Mouse (Mus musculus): ENCODE data around the gene Wasl.

The Wasl gene

GRCm38 (mm10) chr6:24645346-24646053, 19.3 kb downstream of the Wasl start:
- DNase-seq (ENCODE audit: low spot score in 2 of 2) = no peak

GRCm38 (mm10) chr6:24642960-24643359, 21.8 kb downstream of the Wasl start:
- DNase-seq (ENCODE audit: low spot score in 2 of 2) = no peak

- DNase-seq (ENCODE audit: low spot score in 2 of 2) = no peak
Observed at GRCm38 (mm10) chr6:24642161-24642560, 22.6 kb downstream of the Wasl start.

GRCm38 (mm10) chr6:24641286-24641685, 23.5 kb downstream of the Wasl start:
- no peak for DNase-seq (ENCODE audit: low spot score in 2 of 2)

- DNase-seq (ENCODE audit: low spot score in 2 of 2) = no peak
Observed at GRCm38 (mm10) chr6:24635814-24636213, 29.0 kb downstream of the Wasl start.

- no peak for DNase-seq (ENCODE audit: low spot score in 2 of 2)
Observed at GRCm38 (mm10) chr6:24634065-24634464, 30.7 kb downstream of the Wasl start.

GRCm38 (mm10) chr6:24632061-24632460, 32.7 kb downstream of the Wasl start:
- DNase-seq (ENCODE audit: low spot score in 2 of 2) = no peak

- no peak for DNase-seq (ENCODE audit: low spot score in 2 of 2)
Observed at GRCm38 (mm10) chr6:24628499-24628898, 36.3 kb downstream of the Wasl start.

GRCm38 (mm10) chr6:24627586-24628030, 37.2 kb downstream of the Wasl start:
- DNase-seq (ENCODE audit: low spot score in 2 of 2) = peak; percentile 31 to 65

- DNase-seq (ENCODE audit: low spot score in 2 of 2) = no peak
Observed at GRCm38 (mm10) chr6:24622098-24622497, 42.7 kb downstream of the Wasl start.

GRCm38 (mm10) chr6:24620936-24621335, 43.9 kb downstream of the Wasl start:
- DNase-seq (ENCODE audit: low spot score in 2 of 2) = no peak

GRCm38 (mm10) chr6:24619285-24620045, 45.3 kb downstream of the Wasl start:
- no peak for DNase-seq (ENCODE audit: low spot score in 2 of 2)

- DNase-seq (ENCODE audit: low spot score in 2 of 2) = no peak
Observed at GRCm38 (mm10) chr6:24616746-24617145, 48.1 kb downstream of the Wasl start.

- no peak for DNase-seq (ENCODE audit: low spot score in 2 of 2)
Observed at GRCm38 (mm10) chr6:24613918-24614317, 50.9 kb downstream of the Wasl start.

GRCm38 (mm10) chr6:24613346-24613745, 51.5 kb downstream of the Wasl start:
- no peak for DNase-seq (ENCODE audit: low spot score in 2 of 2)

- no peak for DNase-seq (ENCODE audit: low spot score in 2 of 2)
Observed at GRCm38 (mm10) chr6:24612074-24612755, 52.6 kb downstream of the Wasl start.

- no peak for DNase-seq (ENCODE audit: low spot score in 2 of 2)
Observed at GRCm38 (mm10) chr6:24610358-24610757, 54.5 kb downstream of the Wasl start.

- DNase-seq (ENCODE audit: low spot score in 2 of 2) = no peak
Observed at GRCm38 (mm10) chr6:24609531-24609930, 55.3 kb downstream of the Wasl start.

GRCm38 (mm10) chr6:24608682-24609081, 56.1 kb downstream of the Wasl start:
- DNase-seq (ENCODE audit: low spot score in 2 of 2) = no peak

- DNase-seq (ENCODE audit: low spot score in 2 of 2) = no peak
Observed at GRCm38 (mm10) chr6:24608129-24608528, 56.7 kb downstream of the Wasl start.

- no peak for DNase-seq (ENCODE audit: low spot score in 2 of 2)
Observed at GRCm38 (mm10) chr6:24607531-24607930, 57.3 kb downstream of the Wasl start.

- no peak for DNase-seq (ENCODE audit: low spot score in 2 of 2)
Observed at GRCm38 (mm10) chr6:24606512-24606911, 58.3 kb downstream of the Wasl start.

- no peak for DNase-seq (ENCODE audit: low spot score in 2 of 2)
Observed at GRCm38 (mm10) chr6:24605631-24606030, 59.2 kb downstream of the Wasl start.

All from spleen, postnatal 4 days (tissue).